Mouse (Mus musculus) adrenal gland, adult 18-20 months (tissue): ENCODE results near the gene Letmd1. TPM values are rescaled to one million over a fixed set of nuclear protein-coding genes. Genes with fewer than 3 reads are reported as not detected.
A peak's percentile ranks its signal among the peaks of the same experiment; 100 is the strongest.
"Not testable (repeated sequence)": the region's sequence is repeated elsewhere in the genome, so short reads cannot be mapped to it uniquely, and the experiment has no call there.

Experiments used
- DNase-seq, 2 experiments: peaks; one replicate each; pipeline ENCODE4 v3.0.0; 2021 to 2022; ENCODE audit warnings: low spot score in 2 of 2
- total RNA-seq, 2 experiments: library from RNA; stranded (reverse); gene quantifications; 1 replicate in 1 of 2; 2 replicates in 1 of 2; pipeline ENCODE4 v1.2.3; 2021

The Letmd1 gene
- total RNA-seq, 2 experiments from 2014 or later, result 147 to 279 TPM

GRCm38 (mm10) chr15:100494647-100495046 is 25.8 kb downstream of the Letmd1 start:
- peak in 1 of 2 experiments; percentile 45 for DNase-seq

- peak; percentile 95 to 97 for DNase-seq
Observed at GRCm38 (mm10) chr15:100495102-100495501, 26.3 kb downstream of the Letmd1 start, which contains the start of gene Csrnp2. Gene Csrnp2 (minus strand): TSS chr15:100495488.

GRCm38 (mm10) chr15:100499506-100499905 is 30.7 kb downstream of the Letmd1 start:
- not testable (repeated sequence) for DNase-seq

- no peak for DNase-seq
Observed at GRCm38 (mm10) chr15:100508454-100509167, 39.8 kb downstream of the Letmd1 start.

GRCm38 (mm10) chr15:100510072-100510471 is 41.2 kb downstream of the Letmd1 start:
- no peak for DNase-seq

- no peak for DNase-seq
Observed at GRCm38 (mm10) chr15:100513387-100513786, 44.6 kb downstream of the Letmd1 start.

DNA sequence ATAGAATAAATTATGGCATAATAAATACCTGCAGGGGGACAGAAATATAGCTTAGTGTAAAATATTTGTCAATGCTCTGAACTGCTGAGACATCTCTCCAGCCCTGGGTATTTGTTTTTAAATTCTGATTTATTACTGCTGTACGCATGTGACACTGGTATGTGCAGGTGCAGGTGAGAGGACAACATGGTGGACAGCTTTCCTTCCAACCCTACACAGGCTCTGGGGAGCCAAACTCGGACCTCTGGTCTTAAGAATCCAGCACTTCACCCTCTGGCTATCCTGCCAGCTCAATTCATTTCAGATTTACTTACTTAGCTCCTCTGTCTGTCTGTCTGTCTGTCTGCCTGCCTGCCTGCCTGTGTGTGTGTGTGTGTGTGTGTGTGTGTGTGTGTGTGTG is 46.3 kb downstream of the Letmd1 start:
- DNase-seq, result no peak

DNA sequence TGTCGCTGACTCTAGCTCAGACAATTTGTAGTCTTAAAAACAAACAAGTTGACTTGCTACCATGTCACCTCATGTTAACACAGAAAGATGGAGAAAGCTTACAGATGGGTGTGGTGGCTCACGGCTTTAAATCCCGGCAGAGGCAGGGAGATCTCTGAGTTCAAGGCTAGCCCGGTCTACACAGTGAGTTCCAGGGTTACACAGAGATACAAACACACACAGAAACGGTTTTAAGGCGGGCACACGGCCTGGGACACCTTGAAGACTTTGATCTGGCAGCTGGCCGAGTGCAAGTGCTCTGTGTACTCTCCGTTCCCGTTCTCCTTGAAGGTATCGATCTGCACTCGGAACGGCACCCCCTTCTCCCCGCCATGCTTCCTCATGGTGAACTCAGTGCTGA is 51.5 kb downstream of the Letmd1 start:
- no peak for DNase-seq

GRCm38 (mm10) chr15:100525405-100525804 is 56.6 kb downstream of the Letmd1 start:
- DNase-seq, result no peak

DNA sequence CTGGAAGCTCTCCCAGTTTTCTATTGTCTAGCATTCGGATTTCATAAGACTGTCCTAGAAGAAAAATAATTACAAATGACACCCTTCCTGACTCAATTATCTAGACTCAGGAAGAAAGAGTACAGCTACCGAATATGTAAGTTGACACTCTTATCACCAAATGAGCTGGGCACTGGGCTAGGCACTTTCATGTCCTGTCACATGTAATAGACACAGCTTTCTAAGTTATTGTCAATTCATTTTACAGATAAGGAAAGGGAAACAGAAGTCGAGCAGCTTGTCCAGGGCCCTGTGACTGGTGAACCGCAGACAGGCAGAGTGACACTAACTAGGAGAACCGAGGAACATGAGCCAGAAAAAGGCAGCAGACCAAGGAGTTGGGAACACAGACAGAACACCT is 59.1 kb downstream of the Letmd1 start:
- no peak for DNase-seq

Other genes starting within 250 kb of the Letmd1 start
- 10 to 100 TPM; 59.2 to 62.5 TPM for gene Atf1, start 241.2 kb upstream of the Letmd1 start, total RNA-seq
- gene Tmprss12, start 188.2 kb upstream of the Letmd1 start, total RNA-seq, result not detected
- gene Mettl7a1, start 164.9 kb upstream of the Letmd1 start, total RNA-seq, result 100 to 1,000 TPM; 124 to 127 TPM
- gene Mettl7a3, start 134.1 kb upstream of the Letmd1 start, total RNA-seq, result under 1 TPM; 0.27 to 0.42 TPM
- gene Methig1, start 115.9 kb upstream of the Letmd1 start, total RNA-seq, result under 1 TPM in 1 of 2 experiments, not detected in 1; 0.20 TPM
- gene Mettl7a2, start 115.8 kb upstream of the Letmd1 start, total RNA-seq, result 1 to 10 TPM; 3.2 to 3.4 TPM
- gene Higd1c, start 104.5 kb upstream of the Letmd1 start, total RNA-seq, result not detected
- not detected for gene Gm5475, start 46.9 kb upstream of the Letmd1 start, total RNA-seq
- 100 to 1,000 TPM; 110 to 132 TPM for gene Slc11a2, start 44.0 kb upstream of the Letmd1 start, total RNA-seq
- gene Csrnp2, start 26.5 kb downstream of the Letmd1 start, total RNA-seq, result 1 to 10 TPM; 5.3 to 5.5 TPM
- gene Tfcp2, start 83.0 kb downstream of the Letmd1 start, total RNA-seq, result 10 to 100 TPM; 16.6 to 17.6 TPM
- 10 to 100 TPM; 13.1 to 16.4 TPM for gene Pou6f1, start 131.0 kb downstream of the Letmd1 start, total RNA-seq
- gene Dazap2, start 146.3 kb downstream of the Letmd1 start, total RNA-seq, result 100 to 1,000 TPM; 169 to 241 TPM
- 10 to 100 TPM; 41.3 to 51.6 TPM for gene Smagp, start 167.9 kb downstream of the Letmd1 start, total RNA-seq
- gene Bin2, start 200.5 kb downstream of the Letmd1 start, total RNA-seq, result 1 to 10 TPM; 1.8 to 4.3 TPM
- gene Cela1, start 218.9 kb downstream of the Letmd1 start, total RNA-seq, result 10 to 100 TPM; 46.7 to 87.1 TPM